Mouse (Mus musculus) CD4-positive, CD25-positive, alpha-beta regulatory T cell, adult 4 months (primary cell): Measurements from ENCODE around the gene Slc9a9. TPM values are rescaled to one million over a fixed set of nuclear protein-coding genes. Genes with fewer than 3 reads are reported as not detected.

Experiments used
- ATAC-seq: one replicate; pipeline ENCODE4 v1.8.0; 2017
- polyA plus RNA-seq, 2 experiments: library from polyadenylated mRNA; unstranded; fragments of 100-300 nt; shearing (Covaris generic); gene quantifications; one replicate each; pipeline ENCODE4 v1.2.1; 2017

Gene Slc9a9
- polyA plus RNA-seq, 2 experiments from 2014 or later = 35.6 to 44.2 TPM

GRCm38 (mm10) chr9:95161699-95162098 is 492.0 kb downstream of the Slc9a9 start:
- no peak for ATAC-seq

- no peak for ATAC-seq
These were observed 496.5 kb downstream of the Slc9a9 start for GRCm38 (mm10) chr9:95166224-95166623.

- ATAC-seq = no peak
These were observed 498.1 kb downstream of the Slc9a9 start for GRCm38 (mm10) chr9:95167806-95168205.

GRCm38 (mm10) chr9:95168487-95169008 is 498.8 kb downstream of the Slc9a9 start:
- ATAC-seq = no peak

GRCm38 (mm10) chr9:95178170-95178569 is 508.5 kb downstream of the Slc9a9 start:
- no peak for ATAC-seq

- no peak for ATAC-seq
These were observed 510.3 kb downstream of the Slc9a9 start for GRCm38 (mm10) chr9:95180005-95180404.

- ATAC-seq = no peak
These were observed 510.9 kb downstream of the Slc9a9 start for GRCm38 (mm10) chr9:95180569-95180968.

GRCm38 (mm10) chr9:95181241-95182043 is 511.7 kb downstream of the Slc9a9 start:
- no peak for ATAC-seq

- ATAC-seq = no peak
These were observed 512.6 kb downstream of the Slc9a9 start for GRCm38 (mm10) chr9:95182272-95182671.

GRCm38 (mm10) chr9:95184453-95184852 is 514.7 kb downstream of the Slc9a9 start:
- ATAC-seq = no peak

GRCm38 (mm10) chr9:95185840-95186239 is 516.1 kb downstream of the Slc9a9 start:
- no peak for ATAC-seq

GRCm38 (mm10) chr9:95186386-95187289 is 516.9 kb downstream of the Slc9a9 start:
- no peak for ATAC-seq

- ATAC-seq = no peak
These were observed 518.9 kb downstream of the Slc9a9 start for GRCm38 (mm10) chr9:95188362-95189217.

GRCm38 (mm10) chr9:95189218-95189605 is 519.5 kb downstream of the Slc9a9 start:
- no peak for ATAC-seq

GRCm38 (mm10) chr9:95191442-95191841 is 521.7 kb downstream of the Slc9a9 start:
- no peak for ATAC-seq

- ATAC-seq = no peak
These were observed 523.3 kb downstream of the Slc9a9 start for GRCm38 (mm10) chr9:95192901-95193532.

- no peak for ATAC-seq
These were observed 524.0 kb downstream of the Slc9a9 start for GRCm38 (mm10) chr9:95193672-95194071.

- ATAC-seq = peak; percentile 82
These were observed 524.4 kb downstream of the Slc9a9 start for GRCm38 (mm10) chr9:95194158-95194557.

- ATAC-seq = no peak
These were observed 538.0 kb downstream of the Slc9a9 start for GRCm38 (mm10) chr9:95207661-95208060.

- no peak for ATAC-seq
These were observed 539.0 kb downstream of the Slc9a9 start for GRCm38 (mm10) chr9:95208681-95209080.

- no peak for ATAC-seq
These were observed 550.3 kb downstream of the Slc9a9 start for GRCm38 (mm10) chr9:95220009-95220408.

- no peak for ATAC-seq
These were observed 551.6 kb downstream of the Slc9a9 start for GRCm38 (mm10) chr9:95221310-95221709.
